9 mouse cellular contexts compared by ENCODE assay signal in the genomic region with DNA sequence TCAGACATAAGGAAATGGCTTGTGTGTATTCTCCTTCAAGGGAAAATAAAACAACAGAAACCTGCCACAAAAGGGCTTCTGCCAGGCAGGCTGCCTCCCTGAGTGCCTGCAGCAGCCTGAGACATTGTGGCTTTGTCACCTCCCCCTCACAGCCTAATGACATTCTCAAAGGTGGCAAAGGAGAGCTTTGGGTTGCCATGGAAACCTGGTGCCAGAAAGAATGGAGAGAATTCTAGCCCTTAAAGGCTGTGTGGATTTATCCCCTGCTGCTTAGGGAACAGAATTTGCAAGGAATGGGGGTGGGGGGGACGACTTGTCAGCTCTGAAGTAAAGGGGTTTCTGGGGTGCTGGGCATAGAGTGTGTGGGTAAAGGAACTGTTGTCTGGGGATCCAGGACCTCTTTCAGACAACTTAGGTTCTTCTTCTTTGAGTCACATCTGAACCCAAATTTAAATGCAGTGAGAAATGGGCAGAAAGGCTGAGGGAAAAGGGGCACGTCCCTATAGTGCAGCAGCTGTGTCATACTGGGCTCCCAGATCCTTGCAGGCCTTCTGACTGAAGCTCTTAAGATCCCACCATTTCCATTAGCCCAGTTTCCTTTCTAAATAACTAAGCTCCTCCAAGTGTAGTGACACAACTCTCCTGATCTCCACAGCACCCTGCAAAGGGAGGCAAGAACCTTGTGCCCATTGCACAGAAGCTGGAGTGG.
DNase-seq lines count a peak whose midpoint lies in the region; ATAC-seq lines count a peak whose summit lies in the region.
"Had no signal": no experiment of that assay in that cellular context is flagged by ENCODE, and none has a peak within 500 bp of the region (broad histone marks: within the 10 kb centered on the region; RNA-seq: fewer than 3 reads in every experiment).

No protein-coding gene starts in this region.

- no peak for ATAC-seq in megakaryocyte, adult 5-6 weeks (ENCODE audit: poor library complexity, severe bottlenecking)

- DNase-seq in heart, adult 11 months = peak; percentile 42
- no peak for DNase-seq in heart, postnatal 4 days
- DNase-seq in R1 (ENCODE audit: low read depth, low spot score) = peak; percentile 87
- peak; percentile 79 to 81 for DNase-seq in frontal cortex, adult 2 months (ENCODE audit: extremely low spot score in 1 of 2, low spot score in 1 of 2)
- peak; percentile 89 for DNase-seq in mesoderm, embryonic 11.5 days (ENCODE audit: low read depth, low spot score)
- DNase-seq in adrenal gland, adult (ENCODE audit: inconsistent age in 2 of 2, low spot score in 1 of 2) = no peak
- no peak for DNase-seq in cerebellum, adult 11 months
- DNase-seq: cerebellum, adult 8-10 months had no signal

Comparison
In these comparisons a context has a peak if more than half of its experiments do, and no peak if none do; other contexts are left out.
1. DNase-seq: peak in heart, adult 11 months (single experiment), R1 (single experiment), frontal cortex, adult 2 months (2 of 2) and mesoderm, embryonic 11.5 days (single experiment); none in heart, postnatal 4 days (single experiment), adrenal gland, adult (0 of 2) and cerebellum, adult 11 months (single experiment).